Mouse (Mus musculus) E14TG2a.4 (cell line): ENCODE measurements around the gene Kank4.

Experiments
- CTCF ChIP-seq: conservative IDR thresholded peaks from 2 replicates; pipeline ENCODE4 v1.5.1; 2014; ENCODE audit warnings: low read length
- NANOG ChIP-seq: IDR thresholded peaks from 2 replicates; pipeline ENCODE4 v1.6.1; 2014; ENCODE audit warnings: borderline replicate concordance, low read length, mixed read lengths

DNA sequence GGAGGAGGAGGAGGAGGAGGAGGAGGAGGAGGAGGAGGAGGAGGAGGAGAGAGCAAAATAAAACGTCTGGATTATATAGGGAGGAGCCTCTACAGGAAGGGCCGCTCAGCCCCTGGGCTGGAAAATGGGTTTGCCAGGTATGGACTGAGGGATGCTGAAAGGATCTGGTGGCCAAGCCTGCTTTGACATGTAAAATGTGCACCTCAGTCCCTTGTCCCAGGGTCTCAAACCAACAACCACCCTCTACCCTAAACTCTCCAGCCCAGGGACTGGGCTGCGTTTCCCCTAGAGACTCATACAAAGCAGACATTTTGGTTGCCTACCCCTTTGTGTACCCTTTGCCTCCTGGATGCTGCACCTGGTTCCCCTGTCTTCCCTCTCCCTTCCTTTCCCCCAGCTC, 47.2 kb upstream of the Kank4 start:
- TF ChIP-seq CTCF (no peak), NANOG (no peak)
